Mouse (Mus musculus) stomach, embryonic 16.5 days (tissue): ENCODE measurements around the gene Disc1. TPM values are rescaled to one million over a fixed set of nuclear protein-coding genes. Genes with fewer than 3 reads are reported as not detected.
A peak's percentile ranks its signal among the peaks of the same experiment; 100 is the strongest.

Experiments
- ATAC-seq: fragments of 200-750 bp; cut with Nextera tagmentation; 2 replicates; pipeline ENCODE4 v1.8.0; 2017; ENCODE audit warnings: moderate number of reproducible peaks, moderate TSS enrichment; ENCODE audit not compliant: insufficient read depth, low FRiP score
- H3K27ac ChIP-seq: fragments of 300-500 bp; sonication (generic); 2 replicates; pipeline ENCODE4 v1.5.1; 2014; ENCODE audit warnings: low read length
- H3K27me3 ChIP-seq: fragments of 300-500 bp; sonication (generic); 2 replicates; pipeline ENCODE4 v1.6.1; 2014; ENCODE audit warnings: low read length, control low read depth, mixed read lengths; ENCODE audit not compliant: control insufficient read depth, insufficient read depth
- H3K36me3 ChIP-seq: fragments of 300-500 bp; sonication (generic); 2 replicates; pipeline ENCODE4 v1.6.1; 2014; ENCODE audit warnings: low read length; ENCODE audit not compliant: control insufficient read depth, insufficient read depth
- H3K4me1 ChIP-seq: fragments of 300-500 bp; sonication (generic); 2 replicates; pipeline ENCODE4 v1.6.1; 2014; ENCODE audit warnings: low read length, control low read depth, mixed read lengths; ENCODE audit not compliant: control insufficient read depth, insufficient read depth
- H3K4me2 ChIP-seq: fragments of 300-500 bp; sonication (generic); 2 replicates; pipeline ENCODE4 v1.6.1; 2014; ENCODE audit warnings: low read depth, low read length, mixed read lengths
- H3K4me3 ChIP-seq: fragments of 300-500 bp; sonication (generic); replicated peaks from 2 replicates; pipeline ENCODE4 v1.5.1; 2014; ENCODE audit warnings: mild to moderate bottlenecking, low read length
- H3K9ac ChIP-seq: fragments of 300-500 bp; sonication (generic); 2 replicates; pipeline ENCODE4 v1.6.1; 2014; ENCODE audit warnings: low read length
- H3K9me3 ChIP-seq: fragments of 300-500 bp; sonication (generic); replicated peaks from 2 replicates; pipeline ENCODE4 v1.6.1; 2016; ENCODE audit warnings: low read length, control low read depth; ENCODE audit not compliant: control insufficient read depth
- WGBS: fragments of 180-500 bp; shearing (Covaris S2); extraction: QIAGEN DNeasy Blood & Tissue Kit; methylation state at CpG from one replicate; pipeline ENCODE4 v1.1.7; 2014; 5-methylcytosine and 5-hydroxymethylcytosine counted together
- polyA plus RNA-seq: library from polyadenylated mRNA; unstranded; fragments of >200 nt; fragmentation: Nextera tagmentation; extraction: Ambion mirVana; gene quantifications from 2 replicates; pipeline ENCODE4 v1.2.1, GENCODE M21; 2015

Gene Disc1
- polyA plus RNA-seq, 1 experiment from 2014 or later: 1.5 TPM

DNA sequence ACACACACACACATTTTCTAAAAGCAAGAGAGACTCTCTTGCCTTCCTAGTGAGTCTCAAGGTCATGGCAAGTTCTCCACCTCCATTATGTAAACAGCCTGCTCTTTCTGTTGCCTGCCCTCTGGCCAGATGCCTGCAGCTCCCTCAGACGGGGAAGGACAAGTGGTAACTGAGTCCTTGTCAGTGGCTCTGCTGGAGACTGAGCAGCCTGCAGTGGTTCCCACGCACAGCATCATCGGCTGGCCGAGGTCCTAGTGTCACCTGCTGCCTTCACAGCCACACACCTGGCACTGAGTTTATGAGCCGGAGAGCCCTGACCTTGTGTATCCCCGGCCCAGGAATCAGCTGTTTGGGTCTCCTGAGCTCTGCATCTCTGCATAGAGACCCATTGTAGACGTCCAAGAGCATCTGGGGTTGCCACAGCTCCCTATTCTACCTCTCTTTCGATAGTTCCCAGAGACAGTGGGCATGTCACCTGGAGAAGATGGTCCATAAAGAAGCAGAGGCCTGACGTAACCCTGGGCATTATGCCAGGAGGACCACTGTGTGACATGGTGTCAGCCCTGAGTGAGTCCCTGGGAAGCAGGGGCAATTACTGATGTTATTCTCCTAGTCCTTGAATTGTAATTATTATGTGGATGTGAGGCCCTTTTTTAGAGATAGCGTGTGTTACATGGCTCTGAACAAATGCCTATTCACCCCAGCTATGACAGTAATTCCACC, 169.2 kb downstream of the Disc1 start:
- Histone ChIP-seq H3K4me3 (no peak overlapping the region), H3K36me3 (no peaks in the 10 kb centered on the region), H3K9me3 (no peaks in the 10 kb centered on the region), H3K4me2 (no peak overlapping the region), H3K27ac (no peak overlapping the region), H3K9ac (no peak overlapping the region), H3K27me3 (no peaks in the 10 kb centered on the region), H3K4me1 (peaks cover 25% of the 10 kb centered on the region)
- 60% methylated on average over 10 of the region's 10 CpGs for WGBS
- ATAC-seq: peak; percentile 55; the same call in 1 of the 2 replicates

DNA sequence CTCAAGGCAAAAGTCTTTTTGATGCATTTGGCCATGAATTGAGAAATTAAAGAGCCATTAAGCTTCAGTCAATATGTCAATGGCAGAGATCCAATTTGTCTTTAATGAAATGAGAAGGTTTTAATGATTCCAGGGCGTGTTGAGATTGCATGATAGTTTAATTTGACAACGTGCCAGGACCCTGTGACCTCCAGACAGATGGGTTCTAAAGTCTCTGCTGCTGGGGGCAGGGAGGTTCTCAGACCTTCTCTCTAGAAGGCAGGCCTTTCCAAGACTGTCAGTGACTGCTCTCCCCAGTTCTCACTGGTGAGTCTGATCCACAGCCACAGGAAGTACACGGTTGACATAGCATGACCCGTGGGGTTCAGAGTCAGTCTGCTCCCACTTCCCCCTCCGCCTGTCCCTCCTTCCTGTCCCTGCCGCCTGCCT, 170.3 kb downstream of the Disc1 start:
- WGBS: 50% methylated on average over 6 of the region's 6 CpGs
- no peak overlapping the region for H3K9ac ChIP-seq
- H3K27me3 ChIP-seq: no peaks in the 10 kb centered on the region
- no peaks in the 10 kb centered on the region for H3K36me3 ChIP-seq
- H3K4me2 ChIP-seq: no peak overlapping the region
- H3K27ac ChIP-seq: no peak overlapping the region
- H3K4me1 ChIP-seq: peaks cover 25% of the 10 kb centered on the region
- no peaks in the 10 kb centered on the region for H3K9me3 ChIP-seq
- H3K4me3 ChIP-seq: no peak overlapping the region
- peak; percentile 54; the same call in 1 of the 2 replicates for ATAC-seq

GRCm38 (mm10) chr8:125225266-125225665, 171.3 kb downstream of the Disc1 start:
- Histone ChIP-seq H3K27me3 (no peaks in the 10 kb centered on the region), H3K4me3 (no peak overlapping the region), H3K27ac (no peak overlapping the region), H3K36me3 (no peaks in the 10 kb centered on the region), H3K4me1 (peaks cover 25% of the 10 kb centered on the region), H3K4me2 (no peak overlapping the region), H3K9ac (no peak overlapping the region), H3K9me3 (no peaks in the 10 kb centered on the region)
- 88% methylated on average over 9 of the region's 9 CpGs for whole genome bisulfite sequencing
- no peak for ATAC-seq

DNA sequence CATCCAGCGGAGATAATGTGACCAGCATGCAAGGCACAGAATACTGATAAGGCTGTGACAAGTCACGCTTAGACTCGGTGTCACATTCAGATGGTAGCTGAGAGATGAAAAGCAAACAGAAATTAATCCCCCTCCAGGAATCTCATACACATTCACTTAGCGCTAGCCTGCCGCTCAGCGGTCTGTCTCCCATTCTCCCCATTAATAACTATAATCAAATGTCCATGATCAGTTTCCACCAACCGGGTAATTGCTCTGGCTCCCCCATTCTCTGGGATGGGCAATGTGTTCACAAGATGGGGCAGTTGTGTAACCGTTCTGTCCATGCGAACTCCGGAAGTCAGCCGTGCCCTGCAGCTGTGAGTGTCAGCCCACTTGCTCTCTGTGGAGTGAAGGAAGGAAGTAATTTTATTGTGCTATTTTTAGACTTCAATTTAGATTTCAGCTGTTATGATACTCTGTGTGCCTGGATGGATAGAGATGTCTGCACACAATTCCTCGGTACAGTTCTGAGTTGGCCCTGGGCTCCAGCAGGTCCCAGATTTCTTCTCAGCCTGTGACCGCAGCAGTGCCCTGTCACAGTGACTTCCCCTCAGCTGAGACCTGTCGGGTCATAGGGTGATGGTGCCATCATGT, 173.1 kb downstream of the Disc1 start:
- 0 out of 2 replicates have a peak overlapping the region, but pooled peaks have one; percentile 19 for H3K27ac ChIP-seq
- ATAC-seq: no peak
- H3K9me3 ChIP-seq: no peaks in the 10 kb centered on the region
- no peaks in the 10 kb centered on the region for H3K36me3 ChIP-seq
- 38% methylated on average over 14 of the region's 14 CpGs for WGBS
- H3K4me3 ChIP-seq: no peak overlapping the region
- no peaks in the 10 kb centered on the region for H3K27me3 ChIP-seq
- no peak overlapping the region; the same call in 1 of the 2 replicates for H3K9ac ChIP-seq
- peak overlapping the region; percentile 20; the same call in 1 of the 2 replicates for H3K4me2 ChIP-seq
- H3K4me1 ChIP-seq: peaks cover 25% of the 10 kb centered on the region

GRCm38 (mm10) chr8:125230526-125231131, 176.6 kb downstream of the Disc1 start:
- no peaks in the 10 kb centered on the region for H3K36me3 ChIP-seq
- peaks cover 15% of the 10 kb centered on the region; the same call in 1 of the 2 replicates for H3K4me1 ChIP-seq
- WGBS: 82% methylated on average over 5 of the region's 5 CpGs
- no peak overlapping the region for H3K4me2 ChIP-seq
- no peak for ATAC-seq
- no peak overlapping the region for H3K4me3 ChIP-seq
- H3K27me3 ChIP-seq: no peaks in the 10 kb centered on the region
- no peak overlapping the region for H3K9ac ChIP-seq
- H3K27ac ChIP-seq: no peak overlapping the region
- H3K9me3 ChIP-seq: no peaks in the 10 kb centered on the region

DNA sequence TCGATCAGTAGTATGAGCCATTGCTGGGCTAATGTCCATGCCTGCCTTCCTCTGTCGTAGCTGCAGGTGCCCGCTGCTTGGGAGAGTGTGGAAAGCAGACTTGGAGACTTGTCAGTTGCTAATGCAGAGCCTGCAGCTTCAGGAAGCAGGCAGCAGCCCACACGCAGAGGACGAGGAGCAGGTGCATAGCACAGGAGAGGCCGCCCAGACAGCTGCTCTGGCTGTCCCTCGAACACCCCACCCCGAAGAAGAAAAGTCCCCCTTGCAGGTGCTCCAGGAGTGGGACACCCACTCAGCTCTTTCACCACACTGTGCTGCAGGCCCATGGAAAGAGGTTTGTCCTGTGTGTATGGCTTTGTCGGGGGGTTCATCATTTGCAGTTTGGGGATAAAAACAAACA, 178.7 kb downstream of the Disc1 start:
- ATAC-seq: no peak
- H3K27ac ChIP-seq: no peak overlapping the region
- H3K4me3 ChIP-seq: no peak overlapping the region
- WGBS: 70% methylated on average over 9 of the region's 9 CpGs
- no peaks in the 10 kb centered on the region for H3K36me3 ChIP-seq
- H3K4me2 ChIP-seq: no peak overlapping the region
- H3K9me3 ChIP-seq: no peaks in the 10 kb centered on the region
- H3K9ac ChIP-seq: no peak overlapping the region
- H3K27me3 ChIP-seq: no peaks in the 10 kb centered on the region
- peaks cover 13% of the 10 kb centered on the region; the same call in 1 of the 2 replicates for H3K4me1 ChIP-seq

- WGBS: 15% methylated on average over 22 of the region's 22 CpGs
- Histone ChIP-seq H3K9me3 (no peaks in the 10 kb centered on the region), H3K27ac (peak overlapping the region; percentile 15)
Observed at GRCm38 (mm10) chr8:125235898-125236835, 182.2 kb downstream of the Disc1 start.

GRCm38 (mm10) chr8:125240763-125241162, 186.8 kb downstream of the Disc1 start:
- WGBS: 62% methylated on average over 4 of the region's 4 CpGs

More at GRCm38 (mm10) chr8:125235898-125236835, 182.2 kb downstream of the Disc1 start:
- H3K4me3 ChIP-seq: peak overlapping the region; percentile 9; the same call in 1 of the 2 replicates
- peak overlapping the region; percentile 45 for H3K4me2 ChIP-seq
- peaks cover 10% of the 10 kb centered on the region; the same call in 1 of the 2 replicates for H3K4me1 ChIP-seq
- no peak; the same call in 1 of the 2 replicates for ATAC-seq
- H3K36me3 ChIP-seq: no peaks in the 10 kb centered on the region
- no peaks in the 10 kb centered on the region for H3K27me3 ChIP-seq
- peak overlapping the region; percentile 43 for H3K9ac ChIP-seq

More at GRCm38 (mm10) chr8:125240763-125241162, 186.8 kb downstream of the Disc1 start:
- Histone ChIP-seq H3K36me3 (no peaks in the 10 kb centered on the region), H3K9ac (no peak overlapping the region), H3K4me1 (peaks cover 26% of the 10 kb centered on the region), H3K27me3 (no peaks in the 10 kb centered on the region), H3K4me2 (no peak overlapping the region), H3K4me3 (no peak overlapping the region), H3K27ac (no peak overlapping the region), H3K9me3 (no peaks in the 10 kb centered on the region)
- no peak for ATAC-seq
